Mouse (Mus musculus) liver, adult 2 months (tissue): ENCODE data around the gene Hoxa7.

Source experiments
- CTCF ChIP-seq: fragments of 200-500 bp; IDR thresholded peaks from 2 replicates; pipeline ENCODE4 v1.5.1; 2011; ENCODE audit warnings: low read depth, low read length, control low read depth
- POLR2A ChIP-seq: fragments of 200-500 bp; IDR thresholded peaks from 2 replicates; pipeline ENCODE4 v1.6.1; 2011; ENCODE audit warnings: low read length, control low read depth; ENCODE audit not compliant: insufficient read depth; ENCODE audit errors: extremely low read depth

DNA sequence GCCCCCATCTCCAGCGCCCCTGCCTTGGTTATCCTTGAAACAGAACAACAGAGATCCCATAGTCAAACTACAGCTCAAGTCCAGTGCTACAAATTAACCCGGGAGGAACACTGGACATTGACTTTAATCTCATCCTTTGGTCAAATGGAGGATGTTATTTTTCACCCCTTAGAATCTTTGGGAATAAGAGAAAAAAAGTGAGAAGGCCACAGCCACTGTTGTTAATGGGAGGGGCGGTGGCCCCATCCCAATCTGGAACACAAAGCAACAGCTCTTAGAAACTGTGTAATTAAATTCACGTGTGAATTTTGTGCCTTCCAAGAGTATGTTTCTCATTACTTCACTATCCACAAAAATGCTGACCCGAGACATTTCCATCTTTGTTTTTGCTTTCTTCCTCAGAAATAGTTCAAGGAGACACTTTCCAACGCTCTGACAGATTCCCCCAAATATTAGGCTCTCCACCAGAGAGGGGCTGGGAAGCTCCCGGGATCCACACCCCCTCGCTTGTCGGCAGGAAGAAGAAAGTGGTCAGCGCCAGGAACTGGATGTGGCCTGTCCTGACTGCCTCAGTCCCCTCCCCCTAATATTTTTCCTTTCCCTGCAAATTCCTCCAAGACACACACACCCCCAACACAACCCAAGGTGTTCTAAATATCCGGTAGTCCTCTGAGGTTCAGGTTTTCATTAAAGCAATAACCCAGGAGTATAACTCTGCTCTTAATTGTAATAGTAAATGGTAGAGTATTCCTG is 6.0 kb upstream of the Hoxa7 start:
- TF ChIP-seq CTCF (no peak), POLR2A (no peak)
